Mouse (Mus musculus) midbrain, embryonic 10.5 days (tissue): ENCODE results near the gene Ccdc138. TPM values are rescaled to one million over a fixed set of nuclear protein-coding genes. Genes with fewer than 3 reads are reported as not detected.
A peak's percentile ranks its signal among the peaks of the same experiment; 100 is the strongest.
"Not testable (repeated sequence)": the region's sequence is repeated elsewhere in the genome, so short reads cannot be mapped to it uniquely, and the experiment has no call there.

Experiments
- DNase-seq: peaks from one replicate; pipeline ENCODE4 v3.0.0-alpha.2; 2017; ENCODE audit warnings: low spot score
- H3K27ac ChIP-seq: fragments of 300-500 bp; sonication (generic); replicated peaks from 2 replicates; pipeline ENCODE4 v1.5.1; 2016; ENCODE audit warnings: mild to moderate bottlenecking
- H3K27me3 ChIP-seq: fragments of 300-500 bp; sonication (generic); 2 replicates; pipeline ENCODE4 v1.6.1; 2016; ENCODE audit warnings: low read depth, mild to moderate bottlenecking; ENCODE audit not compliant: poor library complexity, severe bottlenecking
- H3K36me3 ChIP-seq: fragments of 300-500 bp; sonication (generic); 2 replicates; pipeline ENCODE4 v1.6.1; 2016; ENCODE audit warnings: mild to moderate bottlenecking, moderate library complexity
- H3K4me1 ChIP-seq: fragments of 300-500 bp; sonication (generic); 2 replicates; pipeline ENCODE4 v1.6.1; 2016
- H3K4me3 ChIP-seq: fragments of 300-500 bp; sonication (generic); 2 replicates; pipeline ENCODE4 v1.5.1; 2016; ENCODE audit warnings: mild to moderate bottlenecking, moderate library complexity
- H3K9me3 ChIP-seq: fragments of 300-500 bp; sonication (generic); replicated peaks from 2 replicates; pipeline ENCODE4 v1.6.1; 2016; ENCODE audit warnings: mild to moderate bottlenecking
- WGBS: fragments of 180-500 bp; shearing (Covaris S2); methylation state at CpG from one replicate; pipeline ENCODE4 v1.1.7; 2016; 5-methylcytosine and 5-hydroxymethylcytosine counted together
- polyA plus RNA-seq: library from polyadenylated mRNA; unstranded; fragments of >200 nt; fragmentation: Nextera tagmentation; extraction: Ambion mirVana; gene quantifications from 2 replicates; pipeline ENCODE4 v1.2.1, GENCODE M21; 2016

Ccdc138 gene
- polyA plus RNA-seq, 1 experiment from 2014 or later, result 16.6 TPM

DNA sequence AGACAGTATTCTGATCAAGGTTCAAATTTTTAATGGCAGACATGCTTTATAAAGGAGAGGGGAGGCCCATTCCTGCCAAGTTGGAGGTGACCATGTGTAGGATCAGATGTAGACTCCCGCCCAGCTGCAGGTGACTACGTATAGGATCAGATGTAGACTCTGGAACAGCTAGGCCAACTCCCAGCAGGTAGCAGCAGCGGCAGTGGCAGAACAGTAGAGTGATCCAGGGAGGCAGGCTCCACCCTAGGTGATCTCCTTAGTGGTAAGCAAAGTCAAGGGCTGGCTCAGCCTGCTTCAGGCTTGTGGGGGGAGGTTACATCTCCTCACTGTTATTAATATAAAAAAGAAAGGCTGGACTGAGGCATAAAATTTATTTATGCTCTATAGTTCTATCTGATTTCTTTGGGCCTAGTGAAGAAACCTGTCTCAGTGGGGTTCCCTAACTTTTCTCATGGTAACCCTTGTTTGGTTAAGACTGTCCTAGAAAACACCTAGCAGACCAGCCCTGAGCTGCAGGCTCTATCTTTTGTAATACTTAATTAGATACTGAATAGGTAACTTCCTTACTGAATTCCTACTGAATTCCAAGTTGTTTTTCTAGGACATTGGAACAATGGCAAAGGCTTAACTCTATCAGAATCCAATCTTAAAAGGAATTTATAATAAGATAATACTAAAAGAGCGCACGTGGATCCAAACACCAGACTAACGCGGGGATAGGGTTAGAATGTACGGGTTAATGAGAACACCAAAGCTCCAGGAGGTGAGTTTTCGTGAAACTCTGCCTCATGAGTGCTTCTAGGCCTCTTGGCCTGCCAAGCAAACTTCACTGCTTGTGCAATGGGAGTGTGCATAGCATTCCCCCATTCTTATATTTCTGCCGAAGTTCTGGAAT is 33.4 kb downstream of the Ccdc138 start:
- peaks cover 78% of the 10 kb centered on the region for H3K36me3 ChIP-seq
- H3K4me3 ChIP-seq, result no peak overlapping the region
- 81% methylated on average over 10 of the region's 10 CpGs for WGBS
- peaks cover 14% of the 10 kb centered on the region for H3K9me3 ChIP-seq
- DNase-seq, result no peak
- no peaks in the 10 kb centered on the region for H3K27me3 ChIP-seq
- H3K27ac ChIP-seq, result no peak overlapping the region
- no peaks in the 10 kb centered on the region for H3K4me1 ChIP-seq

- 96% methylated on average over 2 of the region's 2 CpGs for WGBS
- Histone ChIP-seq H3K27ac (no peak overlapping the region), H3K27me3 (no peaks in the 10 kb centered on the region), H3K9me3 (peaks cover 14% of the 10 kb centered on the region), H3K4me1 (no peaks in the 10 kb centered on the region), H3K36me3 (peaks cover 80% of the 10 kb centered on the region), H3K4me3 (no peak overlapping the region)
- DNase-seq, result no peak
These were observed 34.4 kb downstream of the Ccdc138 start for GRCm38 (mm10) chr10:58532177-58532576.

DNA sequence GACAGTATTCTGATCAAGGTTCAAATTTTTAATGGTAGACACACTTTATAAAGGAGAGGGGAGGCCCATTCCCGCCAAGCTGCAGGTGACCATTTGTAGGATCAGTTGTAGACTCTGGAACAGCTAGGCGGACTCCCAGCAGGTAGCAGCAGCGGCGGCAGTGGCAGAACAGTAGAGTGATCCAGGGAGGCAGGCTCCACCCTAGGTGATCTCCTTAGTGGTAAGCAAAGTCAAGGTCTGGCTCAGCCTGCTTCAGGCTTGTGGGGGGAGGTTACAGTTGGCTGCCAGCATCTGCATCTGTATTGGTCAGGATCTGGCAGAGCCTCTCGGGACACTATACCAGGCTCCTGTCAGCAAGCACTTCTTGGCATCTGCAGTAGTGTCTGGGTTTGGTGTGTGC is 38.5 kb downstream of the Ccdc138 start:
- 83% methylated on average over 5 of the region's 5 CpGs for WGBS
- peaks cover 57% of the 10 kb centered on the region for H3K36me3 ChIP-seq

GRCm38 (mm10) chr10:58540613-58541012 is 42.9 kb downstream of the Ccdc138 start:
- Histone ChIP-seq H3K4me1 (no peaks in the 10 kb centered on the region), H3K4me3 (no peak overlapping the region), H3K27me3 (no peaks in the 10 kb centered on the region), H3K9me3 (no peaks in the 10 kb centered on the region; the same call in 1 of the 2 replicates), H3K27ac (no peak overlapping the region), H3K36me3 (peaks cover 45% of the 10 kb centered on the region)
- WGBS, result 51% methylated on average over 13 of the region's 13 CpGs
- peak; percentile 46 for DNase-seq

More for the DNA sequence above, 38.5 kb downstream of the Ccdc138 start:
- H3K27ac ChIP-seq, DNase-seq, H3K27me3 ChIP-seq, H3K4me1 ChIP-seq, H3K4me3 ChIP-seq: not testable (repeated sequence)
- H3K9me3 ChIP-seq, result peaks cover 14% of the 10 kb centered on the region

- H3K9me3 ChIP-seq, result no peaks in the 10 kb centered on the region
- no peaks in the 10 kb centered on the region for H3K27me3 ChIP-seq
- peaks cover 17% of the 10 kb centered on the region for H3K36me3 ChIP-seq
- no peak overlapping the region for H3K4me3 ChIP-seq
- DNase-seq, result no peak
- H3K27ac ChIP-seq, result no peak overlapping the region
- no peaks in the 10 kb centered on the region for H3K4me1 ChIP-seq
These were observed 51.0 kb downstream of the Ccdc138 start for GRCm38 (mm10) chr10:58548739-58549138.

- 90% methylated on average over 8 of the region's 8 CpGs for WGBS
- DNase-seq, result no peak
These were observed 57.1 kb downstream of the Ccdc138 start for GRCm38 (mm10) chr10:58554693-58555387.

DNA sequence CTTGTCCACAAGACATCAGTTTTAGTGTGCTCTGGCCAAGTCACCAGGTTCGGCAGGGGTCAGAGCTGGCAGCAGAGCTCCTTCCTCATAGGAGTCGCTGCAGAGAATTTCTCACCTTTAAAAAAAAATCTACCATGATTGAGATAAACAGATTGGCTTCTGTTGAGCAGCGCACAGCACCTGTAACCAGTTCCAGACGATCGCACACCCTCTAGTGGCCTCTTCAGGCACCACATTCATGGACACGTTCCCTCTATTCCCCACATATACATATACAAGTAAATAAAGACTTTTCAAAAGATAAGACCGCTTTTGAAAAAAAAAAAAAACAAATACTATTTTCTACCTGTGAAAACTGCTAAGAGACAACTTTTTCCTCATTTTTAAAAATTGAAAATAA is 61.4 kb downstream of the Ccdc138 start:
- DNase-seq, result peak; percentile 44
- H3K36me3 ChIP-seq, result 0 out of 2 replicates have a peak, but pooled peaks cover 3% of the 10 kb centered on the region
- 25% methylated on average over 7 of the region's 7 CpGs for WGBS
- no peak overlapping the region for H3K4me3 ChIP-seq
- H3K9me3 ChIP-seq, result no peaks in the 10 kb centered on the region
- no peak overlapping the region for H3K27ac ChIP-seq
- H3K27me3 ChIP-seq, result no peaks in the 10 kb centered on the region
- no peaks in the 10 kb centered on the region for H3K4me1 ChIP-seq

More at GRCm38 (mm10) chr10:58554693-58555387, 57.1 kb downstream of the Ccdc138 start:
- Histone ChIP-seq H3K27me3 (no peaks in the 10 kb centered on the region), H3K4me1 (no peaks in the 10 kb centered on the region), H3K36me3 (0 out of 2 replicates have a peak, but pooled peaks cover 3% of the 10 kb centered on the region), H3K9me3 (no peaks in the 10 kb centered on the region), H3K27ac (no peak overlapping the region), H3K4me3 (no peak overlapping the region)

DNA sequence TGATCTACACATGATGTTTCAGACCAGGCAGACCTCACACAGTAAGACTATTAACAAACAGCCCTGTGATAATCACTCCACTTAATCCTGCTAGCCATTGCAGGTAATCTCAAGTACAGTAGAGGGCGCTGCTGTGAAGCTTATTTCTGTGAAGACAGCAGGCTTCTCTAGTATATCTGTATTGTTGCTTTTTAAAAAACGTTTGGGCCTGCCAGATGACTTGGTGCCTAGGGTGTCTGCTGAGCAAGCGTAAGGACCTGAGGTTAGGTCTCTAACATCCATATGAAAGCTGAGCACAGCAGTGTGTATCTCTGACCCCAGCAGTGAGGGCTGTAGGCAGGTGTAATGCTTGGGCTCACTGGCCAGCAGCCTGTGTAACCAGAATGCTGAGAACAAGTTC is 62.2 kb downstream of the Ccdc138 start:
- Histone ChIP-seq H3K9me3 (no peaks in the 10 kb centered on the region), H3K4me1 (no peaks in the 10 kb centered on the region), H3K36me3 (0 out of 2 replicates have a peak, but pooled peaks cover 3% of the 10 kb centered on the region), H3K27me3 (no peaks in the 10 kb centered on the region), H3K27ac (no peak overlapping the region), H3K4me3 (no peak overlapping the region)
- peak; percentile 52 for DNase-seq
- 19% methylated on average over 3 of the region's 3 CpGs for WGBS

GRCm38 (mm10) chr10:58560521-58560920 is 62.8 kb downstream of the Ccdc138 start:
- 89% methylated on average over 6 of the region's 6 CpGs for WGBS
- H3K27me3 ChIP-seq, result no peaks in the 10 kb centered on the region
- H3K4me1 ChIP-seq, result no peaks in the 10 kb centered on the region
- 0 out of 2 replicates have a peak, but pooled peaks cover under 1% of the 10 kb centered on the region for H3K36me3 ChIP-seq
- H3K4me3 ChIP-seq, result no peak overlapping the region
- DNase-seq, result no peak
- H3K27ac ChIP-seq, result no peak overlapping the region
- no peaks in the 10 kb centered on the region for H3K9me3 ChIP-seq

GRCm38 (mm10) chr10:58585427-58586223 is 87.9 kb downstream of the Ccdc138 start:
- Histone ChIP-seq H3K27ac (no peak overlapping the region), H3K36me3 (0 out of 2 replicates have a peak, but pooled peaks cover 2% of the 10 kb centered on the region), H3K27me3 (no peaks in the 10 kb centered on the region), H3K4me1 (no peaks in the 10 kb centered on the region), H3K9me3 (no peaks in the 10 kb centered on the region; the same call in 1 of the 2 replicates), H3K4me3 (no peak overlapping the region)
- 81% methylated on average over 5 of the region's 5 CpGs for WGBS
- no peak for DNase-seq

GRCm38 (mm10) chr10:58594486-58594885 is 96.7 kb downstream of the Ccdc138 start:
- 82% methylated on average over 3 of the region's 3 CpGs for WGBS
- H3K4me3 ChIP-seq, result no peak overlapping the region
- peaks cover 4% of the 10 kb centered on the region; the same call in 1 of the 2 replicates for H3K36me3 ChIP-seq
- no peaks in the 10 kb centered on the region for H3K27me3 ChIP-seq
- H3K27ac ChIP-seq, result no peak overlapping the region
- DNase-seq, result no peak
- no peaks in the 10 kb centered on the region for H3K9me3 ChIP-seq
- H3K4me1 ChIP-seq, result no peaks in the 10 kb centered on the region

DNA sequence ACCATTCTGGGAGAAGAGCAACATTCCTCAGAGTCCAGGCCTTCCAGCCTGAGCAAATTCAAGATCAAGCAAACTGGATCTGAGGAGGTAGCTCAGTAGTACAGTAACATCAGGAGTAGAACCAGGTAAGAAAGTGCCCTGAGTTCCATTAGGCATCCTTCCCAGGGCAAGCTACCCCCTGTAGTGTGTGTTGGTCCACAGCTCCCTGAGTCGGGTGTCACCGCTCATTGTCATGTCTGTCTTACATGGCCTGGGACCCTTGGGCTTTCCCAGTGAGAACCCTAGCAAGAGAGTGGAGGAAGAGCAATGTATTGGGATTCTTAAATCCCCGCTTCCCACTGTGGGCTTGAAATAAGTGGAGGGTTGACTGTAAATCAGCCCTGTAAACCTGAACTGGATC is 97.4 kb downstream of the Ccdc138 start:
- Histone ChIP-seq H3K36me3 (peaks cover 4% of the 10 kb centered on the region; the same call in 1 of the 2 replicates), H3K9me3 (no peaks in the 10 kb centered on the region), H3K4me3 (no peak overlapping the region), H3K4me1 (no peaks in the 10 kb centered on the region), H3K27ac (no peak overlapping the region), H3K27me3 (no peaks in the 10 kb centered on the region)
- DNase-seq, result no peak
- WGBS, result 88% methylated on average over 3 of the region's 3 CpGs
